Mouse (Mus musculus) kidney, adult 2 months (tissue): ENCODE data around the gene A830031A19Rik.

Source experiments
- CTCF ChIP-seq: fragments of 200-500 bp; conservative IDR thresholded peaks from 2 replicates; pipeline ENCODE4 v1.5.1; 2011; ENCODE audit warnings: low read depth, mild to moderate bottlenecking, control low read depth, low read length, moderate library complexity, mixed read lengths; ENCODE audit not compliant: insufficient read depth, insufficient read length
- POLR2A ChIP-seq: fragments of 200-500 bp; IDR thresholded peaks from one replicate; pipeline ENCODE4 v1.6.1; 2011; ENCODE audit warnings: low read depth, low read length, control low read depth

- TF ChIP-seq POLR2A (no peak), CTCF (no peak)
Measured at GRCm38 (mm10) chr11:24064221-24064620, 10.6 kb downstream of the A830031A19Rik start.
